Mouse (Mus musculus) embryonic facial prominence, embryonic 11.5 days (tissue): ENCODE results near the gene Lancl1. TPM values are rescaled to one million over a fixed set of nuclear protein-coding genes. Genes with fewer than 3 reads are reported as not detected.

Source experiments
- ATAC-seq: fragments of 200-750 bp; cut with Nextera tagmentation; replicated peaks from 2 replicates; pipeline ENCODE4 v1.8.0; 2017; ENCODE audit warnings: low read depth; ENCODE audit not compliant: insufficient number of reproducible peaks, low FRiP score, low TSS enrichment
- DNase-seq: peaks from one replicate; pipeline ENCODE4 v3.0.0-alpha.2; 2015; ENCODE audit warnings: low spot score
- H3K27ac ChIP-seq: fragments of 300-500 bp; sonication (generic); replicated peaks from 2 replicates; pipeline ENCODE4 v1.5.1; 2014; ENCODE audit warnings: mild to moderate bottlenecking, low read depth, low read length, control low read depth
- H3K27me3 ChIP-seq: fragments of 300-500 bp; sonication (generic); 2 replicates; pipeline ENCODE4 v1.6.1; 2014; ENCODE audit warnings: mild to moderate bottlenecking, low read length, moderate library complexity, mixed read lengths; ENCODE audit not compliant: control insufficient read depth, insufficient read depth
- H3K36me3 ChIP-seq: fragments of 300-500 bp; sonication (generic); replicated peaks from 2 replicates; pipeline ENCODE4 v1.6.1; 2014; ENCODE audit warnings: low read depth, mild to moderate bottlenecking, low read length, moderate library complexity, mixed read lengths; ENCODE audit not compliant: control insufficient read depth, insufficient read depth
- H3K4me1 ChIP-seq: fragments of 300-500 bp; sonication (generic); 2 replicates; pipeline ENCODE4 v1.6.1; 2014; ENCODE audit warnings: low read length, mixed read lengths; ENCODE audit not compliant: control insufficient read depth, insufficient read depth
- H3K4me2 ChIP-seq: fragments of 300-500 bp; sonication (generic); 2 replicates; pipeline ENCODE4 v1.6.1; 2014; ENCODE audit warnings: low read depth, mild to moderate bottlenecking, control low read depth, low read length, moderate library complexity
- H3K4me3 ChIP-seq: fragments of 300-500 bp; sonication (generic); 2 replicates; pipeline ENCODE4 v1.5.1; 2014; ENCODE audit warnings: low read depth, low read length, control low read depth
- H3K9ac ChIP-seq: fragments of 300-500 bp; sonication (generic); replicated peaks from 2 replicates; pipeline ENCODE4 v1.6.1; 2014; ENCODE audit warnings: mild to moderate bottlenecking, control low read depth, low read length
- H3K9me3 ChIP-seq: fragments of 300-500 bp; sonication (generic); replicated peaks from 2 replicates; pipeline ENCODE4 v1.6.1; 2016; ENCODE audit warnings: mild to moderate bottlenecking, low read length, inconsistent platforms, mixed read lengths; ENCODE audit not compliant: control insufficient read depth
- WGBS: fragments of 180-500 bp; shearing (Covaris S2); extraction: QIAGEN DNeasy Blood & Tissue Kit; methylation state at CpG from one replicate; pipeline ENCODE4 v1.1.7; 2014; 5-methylcytosine and 5-hydroxymethylcytosine counted together
- polyA plus RNA-seq: library from polyadenylated mRNA; unstranded; fragments of >200 nt; fragmentation: Nextera tagmentation; extraction: Ambion mirVana; gene quantifications from 2 replicates; pipeline ENCODE4 v1.2.1, GENCODE M21; 2014

Gene Lancl1
- 96.5 and 103 TPM in 2 replicates for polyA plus RNA-seq

GRCm38 (mm10) chr1:67038246-67038987 lies at the start of gene Lancl1:
TSS of gene Lancl1 (minus strand) at chr1:67038872.
- Histone ChIP-seq H3K4me1 (no peaks in the 10 kb centered on the region), H3K36me3 (no peaks in the 10 kb centered on the region), H3K4me2 (peak within 1 kb of the TSS; percentile 63), H3K4me3 (peak within 1 kb of the TSS; percentile 95), H3K9ac (peak within 1 kb of the TSS; percentile 78), H3K27ac (no peak within 1 kb of the TSS), H3K9me3 (no peaks in the 10 kb centered on the region), H3K27me3 (no peaks in the 10 kb centered on the region)
- DNase-seq (peak; percentile 94), ATAC-seq (peak; percentile 97)
- WGBS, result under 1% methylated on average over 35 of the region's 47 CpGs

GRCm38 (mm10) chr1:67079146-67079545 lies 40.5 kb upstream of the Lancl1 start:
- WGBS, result 87% methylated on average over 7 of the region's 7 CpGs
- Histone ChIP-seq H3K4me2 (no peak overlapping the region), H3K9me3 (no peaks in the 10 kb centered on the region), H3K27me3 (no peaks in the 10 kb centered on the region), H3K27ac (no peak overlapping the region), H3K4me1 (no peaks in the 10 kb centered on the region), H3K4me3 (no peak overlapping the region), H3K36me3 (no peaks in the 10 kb centered on the region), H3K9ac (no peak overlapping the region)
- DNase-seq, result no peak
- no peak for ATAC-seq

GRCm38 (mm10) chr1:67078666-67079065 lies 40.0 kb upstream of the Lancl1 start:
- WGBS, result 78% methylated on average over 2 of the region's 2 CpGs
- Histone ChIP-seq H3K9me3 (no peaks in the 10 kb centered on the region), H3K4me3 (no peak overlapping the region), H3K9ac (no peak overlapping the region), H3K4me1 (no peaks in the 10 kb centered on the region), H3K27me3 (no peaks in the 10 kb centered on the region), H3K4me2 (no peak overlapping the region), H3K27ac (no peak overlapping the region), H3K36me3 (no peaks in the 10 kb centered on the region)
- no peak for DNase-seq
- no peak for ATAC-seq

GRCm38 (mm10) chr1:67077739-67078138 lies 39.1 kb upstream of the Lancl1 start:
- ATAC-seq, result no peak
- Histone ChIP-seq H3K4me2 (no peak overlapping the region), H3K4me3 (no peak overlapping the region), H3K27me3 (no peaks in the 10 kb centered on the region), H3K36me3 (no peaks in the 10 kb centered on the region), H3K9me3 (no peaks in the 10 kb centered on the region), H3K9ac (no peak overlapping the region), H3K27ac (no peak overlapping the region), H3K4me1 (no peaks in the 10 kb centered on the region)
- 67% methylated on average over 2 of the region's 2 CpGs for WGBS
- DNase-seq, result no peak

GRCm38 (mm10) chr1:67067561-67067960 lies 28.9 kb upstream of the Lancl1 start:
- Histone ChIP-seq H3K4me1 (no peaks in the 10 kb centered on the region), H3K4me3 (no peak overlapping the region), H3K36me3 (no peaks in the 10 kb centered on the region), H3K4me2 (no peak overlapping the region), H3K27me3 (no peaks in the 10 kb centered on the region), H3K27ac (no peak overlapping the region), H3K9ac (no peak overlapping the region), H3K9me3 (no peaks in the 10 kb centered on the region)
- ATAC-seq (no peak), DNase-seq (no peak)
- 84% methylated on average over 1 of the region's 1 CpGs for WGBS

- no peaks in the 10 kb centered on the region for H3K4me1 ChIP-seq
- DNase-seq (no peak), ATAC-seq (no peak)
- no peaks in the 10 kb centered on the region for H3K9me3 ChIP-seq
- no peak overlapping the region for H3K27ac ChIP-seq
- WGBS, result 87% methylated on average over 9 of the region's 9 CpGs
- no peaks in the 10 kb centered on the region for H3K36me3 ChIP-seq
- no peaks in the 10 kb centered on the region for H3K27me3 ChIP-seq
- H3K9ac ChIP-seq, result no peak overlapping the region
- no peak overlapping the region for H3K4me3 ChIP-seq
- no peak overlapping the region for H3K4me2 ChIP-seq
These were observed 26.9 kb upstream of the Lancl1 start for GRCm38 (mm10) chr1:67065347-67066270.

- H3K27me3 ChIP-seq, result no peaks in the 10 kb centered on the region
- peak; percentile 84 for DNase-seq
- H3K9me3 ChIP-seq, result no peaks in the 10 kb centered on the region
- 8% methylated on average over 7 of the region's 7 CpGs for WGBS
- H3K27ac ChIP-seq, result no peak overlapping the region
- ATAC-seq, result peak; percentile 85
- H3K4me1 ChIP-seq, result no peaks in the 10 kb centered on the region
- no peaks in the 10 kb centered on the region for H3K36me3 ChIP-seq
- H3K9ac ChIP-seq, result no peak overlapping the region
- H3K4me2 ChIP-seq, result no peak overlapping the region
- H3K4me3 ChIP-seq, result no peak overlapping the region
These were observed 22.9 kb upstream of the Lancl1 start for GRCm38 (mm10) chr1:67061456-67062085.
